Mouse (Mus musculus): ENCODE results near the gene Irx1. TPM values are rescaled to one million over a fixed set of nuclear protein-coding genes. Genes with fewer than 3 reads are reported as not detected.
A peak's percentile ranks its signal among the peaks of the same experiment; 100 is the strongest.

Gene Irx1
- under 1 TPM; 0.30 to 0.42 TPM for total RNA-seq (2021)

- no peak for DNase-seq (ENCODE audit: extremely low spot score in 1 of 2, low spot score in 1 of 2)
Measured at GRCm38 (mm10) chr13:71963356-71964351, at the start of gene Irx1. Irx1 (minus strand) TSS chr13:71963723.

GRCm38 (mm10) chr13:71979932-71980655, 16.6 kb upstream of the Irx1 start:
- DNase-seq (ENCODE audit: extremely low spot score in 1 of 2, low spot score in 1 of 2): no peak

- DNase-seq (ENCODE audit: extremely low spot score in 1 of 2, low spot score in 1 of 2): no peak
Measured at GRCm38 (mm10) chr13:71975753-71976152, 12.2 kb upstream of the Irx1 start.

DNA sequence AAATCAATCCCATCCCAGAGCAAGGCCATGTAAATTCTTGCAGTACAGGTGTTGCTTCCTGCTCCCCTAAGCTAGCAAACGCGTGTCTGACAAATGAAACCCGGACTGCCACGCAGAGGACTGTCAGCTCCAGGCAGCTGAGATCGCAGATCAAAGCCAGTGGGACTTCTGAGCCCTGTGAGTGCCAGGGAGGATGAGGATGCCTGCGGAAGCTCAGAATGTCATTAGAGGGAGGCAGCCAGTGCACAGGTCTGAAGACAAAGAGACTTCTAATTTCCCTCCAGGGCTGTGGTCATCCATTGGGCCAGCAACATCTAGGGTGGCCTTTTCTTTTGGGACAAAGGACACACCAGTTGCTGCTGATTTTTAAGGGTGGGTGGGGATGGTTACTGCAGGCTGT, 4.8 kb upstream of the Irx1 start:
- DNase-seq (ENCODE audit: extremely low spot score in 1 of 2, low spot score in 1 of 2): no peak

DNA sequence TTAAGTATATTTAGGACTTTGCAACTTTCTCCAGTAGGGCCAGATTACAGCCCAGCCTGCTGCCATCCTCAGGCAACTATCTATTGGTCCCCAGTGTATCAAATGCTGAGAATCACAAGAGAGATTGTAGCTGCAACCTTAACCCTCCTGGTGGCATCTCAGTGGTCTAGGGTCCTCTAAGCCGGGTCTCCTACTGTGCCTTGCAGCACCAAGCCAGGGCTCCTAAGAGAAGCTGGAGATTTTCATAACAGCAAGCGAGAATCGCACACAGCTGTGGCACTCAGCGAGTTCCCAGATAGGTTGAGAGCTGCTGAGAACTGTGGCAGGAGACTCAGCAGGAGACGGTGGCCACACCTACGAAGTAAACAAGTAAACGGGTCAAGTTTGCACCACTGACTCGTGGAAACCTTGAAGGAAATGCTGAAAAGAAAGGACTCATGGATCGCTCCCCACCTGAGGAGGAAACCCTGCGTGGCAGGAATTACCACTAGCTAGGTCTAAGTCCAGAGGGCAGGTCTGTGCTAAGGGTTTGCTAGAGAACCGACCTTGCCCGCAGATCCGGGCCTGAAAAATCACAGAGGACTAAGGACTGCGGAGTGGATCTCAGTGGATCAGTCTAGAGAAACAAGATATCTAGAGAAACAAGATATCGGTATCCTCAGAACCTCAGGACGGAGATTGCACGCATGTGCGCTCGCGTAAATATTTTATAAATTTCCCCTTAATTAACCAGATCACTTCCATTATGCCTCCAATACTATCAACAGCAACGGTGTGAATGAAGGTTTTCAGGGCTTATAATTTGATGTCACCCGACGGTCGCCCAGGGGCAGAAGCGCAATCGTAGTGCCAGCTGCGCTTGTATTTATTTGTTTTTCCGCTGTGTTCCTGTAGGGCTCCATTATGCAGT, 4.1 kb upstream of the Irx1 start:
- DNase-seq (ENCODE audit: extremely low spot score in 1 of 2, low spot score in 1 of 2): no peak

GRCm38 (mm10) chr13:71966631-71967030, 3.1 kb upstream of the Irx1 start:
- no peak for DNase-seq (ENCODE audit: extremely low spot score in 1 of 2, low spot score in 1 of 2)

GRCm38 (mm10) chr13:71964366-71964765, 843 bp upstream of the Irx1 start:
- no peak for DNase-seq (ENCODE audit: extremely low spot score in 1 of 2, low spot score in 1 of 2)

DNA sequence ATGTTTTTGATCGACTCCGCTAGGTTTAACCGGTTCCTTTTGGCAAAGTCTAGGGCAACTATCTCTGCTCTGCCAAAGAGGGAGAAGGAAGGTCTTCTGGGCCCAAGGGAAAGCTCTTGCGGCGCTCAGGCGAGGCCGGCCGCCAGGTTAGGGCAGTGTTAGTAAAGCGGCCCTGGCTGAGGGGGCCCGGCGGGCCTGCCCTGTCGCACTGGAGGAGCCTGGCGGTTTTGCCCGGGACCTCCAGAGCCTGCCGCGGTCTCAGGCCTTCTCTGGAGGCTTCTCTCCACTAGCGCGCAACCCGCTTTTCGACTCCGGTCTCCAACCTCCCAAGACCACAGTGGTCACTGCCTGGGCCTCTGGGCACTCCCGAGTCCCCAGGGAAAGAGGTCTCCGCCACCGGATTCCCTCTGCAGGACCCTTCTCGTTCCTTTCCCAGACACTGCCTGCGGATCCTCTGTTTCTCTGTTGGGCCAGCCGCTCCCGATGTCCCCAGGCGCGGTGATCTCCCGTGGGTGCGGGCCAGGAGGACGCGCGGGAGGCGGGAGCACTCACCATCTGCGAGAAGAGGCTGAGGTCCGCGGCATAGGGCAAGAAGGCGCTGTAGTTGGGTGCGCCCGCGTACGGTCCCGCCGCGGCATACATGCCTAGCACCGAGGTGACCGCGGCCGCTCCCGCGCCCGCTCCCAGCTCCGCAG, 715 bp downstream of the Irx1 start:
- no peak for DNase-seq (ENCODE audit: extremely low spot score in 1 of 2, low spot score in 1 of 2)

DNA sequence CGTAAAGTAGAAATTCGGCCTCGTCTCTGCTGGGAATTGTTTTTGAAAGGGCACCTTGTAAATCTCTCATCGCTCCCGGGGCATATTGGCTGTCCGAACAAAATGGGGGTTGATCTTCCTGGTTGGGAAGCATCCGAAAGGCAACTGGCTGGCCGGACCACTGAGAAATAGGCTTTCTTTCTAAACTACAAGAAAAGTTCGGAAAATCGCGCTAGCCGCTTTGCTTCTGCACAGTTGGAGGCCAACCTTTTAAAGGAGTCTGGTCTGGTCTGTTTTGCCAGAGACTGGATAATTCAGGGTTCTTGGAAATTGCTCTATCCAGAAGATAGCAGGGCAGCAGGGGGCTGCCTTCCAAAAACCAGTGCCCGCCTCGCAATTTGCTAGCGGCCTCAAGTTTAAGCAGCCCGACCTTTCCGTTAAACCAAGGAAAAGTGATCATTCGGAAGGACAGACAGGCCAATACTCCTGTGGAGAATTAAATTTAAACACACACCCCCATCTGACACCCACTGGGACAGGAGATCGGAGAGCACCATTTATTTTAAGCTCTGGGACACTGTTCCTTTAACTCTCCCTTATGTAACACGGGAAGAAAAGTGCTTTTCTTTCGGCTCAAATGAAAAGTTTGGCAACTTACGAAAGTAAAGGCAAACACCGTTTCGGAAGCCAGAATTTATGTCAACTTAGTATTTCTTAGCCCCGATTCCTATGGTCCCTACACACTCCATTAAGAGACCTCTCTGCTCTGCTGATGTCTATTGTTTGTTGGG, 1.4 kb downstream of the Irx1 start:
- DNase-seq (ENCODE audit: extremely low spot score in 1 of 2, low spot score in 1 of 2): peak in 1 of 2 experiments; percentile 9

DNA sequence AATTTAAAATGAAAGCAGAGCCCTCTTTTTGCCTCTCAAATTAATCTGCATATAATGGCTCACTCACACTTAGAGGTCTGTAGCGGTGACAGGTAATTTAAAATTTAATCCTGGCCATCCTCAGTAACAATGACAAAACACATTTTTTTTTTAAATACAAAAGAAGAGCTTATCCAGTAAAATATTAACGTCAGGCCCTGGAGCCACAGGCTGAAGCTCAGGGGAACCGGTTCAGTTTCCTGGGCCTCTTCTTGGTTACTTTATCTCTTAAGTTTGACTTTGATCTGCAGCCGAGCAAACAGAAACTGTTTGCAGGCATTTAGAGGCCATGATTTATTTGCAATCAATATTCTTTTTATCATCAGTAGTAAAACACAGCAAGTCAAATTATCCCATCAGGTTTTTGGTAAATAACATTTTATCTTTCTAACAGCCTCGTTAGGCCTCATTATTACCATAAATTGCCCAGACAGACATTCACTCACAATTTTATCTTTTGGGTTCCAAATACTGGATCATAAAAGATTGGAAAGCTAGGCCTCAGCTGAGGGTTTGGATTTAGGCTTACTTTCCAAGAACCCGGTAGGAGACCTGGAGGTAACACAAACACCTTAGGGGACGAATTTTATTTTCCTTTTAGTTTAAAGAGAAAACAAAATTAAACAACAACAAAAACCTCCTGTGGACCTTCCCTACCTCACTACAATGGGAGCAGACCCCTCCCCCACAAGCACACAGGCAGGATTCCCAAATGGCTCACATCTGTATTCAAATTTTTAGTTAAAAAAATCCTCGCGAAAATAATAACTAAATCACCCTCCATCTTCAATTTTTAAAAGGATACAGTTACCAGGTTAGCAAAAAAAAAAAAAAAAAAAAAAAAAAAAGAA, 2.4 kb downstream of the Irx1 start:
- no peak for DNase-seq (ENCODE audit: extremely low spot score in 1 of 2, low spot score in 1 of 2)

GRCm38 (mm10) chr13:71960277-71960672, 3.2 kb downstream of the Irx1 start:
- DNase-seq (ENCODE audit: extremely low spot score in 1 of 2, low spot score in 1 of 2): no peak

DNA sequence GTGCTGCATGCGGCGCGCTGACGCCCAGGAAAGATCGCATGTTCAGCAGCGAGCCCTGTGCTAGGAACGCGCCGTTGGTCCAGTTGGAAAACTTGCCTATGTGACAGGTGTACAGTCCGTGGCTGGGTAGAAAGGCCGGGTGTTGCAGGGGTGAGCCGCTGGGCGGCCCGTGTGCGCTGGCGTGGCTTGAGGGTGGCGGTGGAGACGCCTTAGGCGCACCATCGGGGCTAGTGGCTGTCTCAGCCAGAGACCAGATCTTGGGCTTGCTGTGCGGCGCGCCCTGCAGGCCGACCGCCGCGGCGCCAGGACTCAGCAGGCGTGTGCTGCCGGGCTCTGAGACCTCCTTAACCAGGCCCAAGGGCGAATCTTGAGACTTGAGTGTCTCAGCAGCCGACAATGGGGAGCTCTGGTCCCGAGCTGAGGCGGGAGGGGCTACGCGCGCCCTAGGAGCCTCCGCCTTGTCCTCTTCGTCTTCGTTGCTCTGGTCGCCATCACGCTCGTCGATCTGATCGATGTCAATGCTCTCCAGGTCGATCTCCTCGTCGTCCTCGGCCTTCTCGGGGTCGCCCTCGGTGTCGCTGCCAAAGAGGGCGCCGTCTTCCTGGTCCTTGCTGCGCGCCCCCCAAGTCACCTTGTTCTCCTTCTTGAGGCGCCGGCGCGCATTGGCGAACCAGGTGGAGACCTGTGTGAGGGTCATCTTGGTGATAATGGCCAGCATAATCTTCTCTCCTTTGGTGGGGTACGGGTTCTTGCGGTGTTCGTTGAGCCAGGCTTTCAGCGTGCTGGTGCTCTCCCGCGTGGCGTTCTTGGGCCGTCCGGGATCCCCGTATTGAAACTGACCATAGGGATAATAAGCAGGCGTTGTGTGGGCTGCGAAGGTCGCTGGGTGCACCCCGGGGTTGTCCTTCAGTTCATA, 3.9 kb downstream of the Irx1 start:
- DNase-seq (ENCODE audit: extremely low spot score in 1 of 2, low spot score in 1 of 2): no peak

DNA sequence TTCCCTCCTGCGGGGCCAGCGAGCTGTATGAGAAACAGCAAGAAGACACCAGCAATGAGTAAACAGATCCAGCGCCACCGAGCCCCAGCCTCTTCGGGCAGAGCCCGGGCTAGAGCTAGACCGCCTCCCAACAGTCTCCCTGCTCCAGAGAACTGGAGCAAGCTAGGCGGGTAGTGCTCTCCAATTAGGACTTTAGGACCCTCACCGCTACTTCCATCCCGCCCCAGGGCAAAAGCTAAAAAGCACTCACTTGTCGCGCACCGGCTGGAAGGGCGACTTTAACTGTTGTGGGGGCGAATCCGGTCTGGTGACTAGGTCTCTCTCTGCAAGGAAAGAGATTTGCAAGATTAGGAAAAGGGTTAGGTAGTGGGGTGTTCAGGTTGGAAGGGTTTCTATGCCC, 4.9 kb downstream of the Irx1 start:
- DNase-seq (ENCODE audit: extremely low spot score in 1 of 2, low spot score in 1 of 2): no peak

DNA sequence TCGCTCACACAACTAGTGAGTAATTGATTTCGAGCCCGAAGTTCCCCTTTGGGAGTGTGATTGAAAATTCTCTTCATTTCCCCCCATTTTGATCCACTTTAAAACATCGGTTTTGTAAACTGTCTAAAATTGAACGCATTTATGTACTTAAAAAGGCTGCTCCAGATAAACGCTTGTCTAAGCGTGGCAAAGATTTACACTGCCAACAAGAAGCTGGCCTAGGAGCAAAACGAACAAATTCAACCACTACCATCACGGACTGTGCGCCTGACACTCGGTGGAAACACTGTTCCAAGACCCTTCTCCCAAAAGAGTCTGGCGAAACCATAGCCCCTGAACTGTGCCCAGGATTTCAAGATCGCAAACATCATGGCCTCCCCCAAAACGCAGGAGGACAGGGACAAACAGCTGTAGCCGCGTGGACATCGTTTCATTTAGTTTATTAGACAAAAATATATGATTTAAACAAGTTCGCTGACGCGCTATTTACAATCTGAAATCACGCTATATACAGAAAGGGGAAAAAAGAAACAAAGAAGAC, 5.6 kb downstream of the Irx1 start:
- DNase-seq (ENCODE audit: extremely low spot score in 1 of 2, low spot score in 1 of 2): no peak

DNA sequence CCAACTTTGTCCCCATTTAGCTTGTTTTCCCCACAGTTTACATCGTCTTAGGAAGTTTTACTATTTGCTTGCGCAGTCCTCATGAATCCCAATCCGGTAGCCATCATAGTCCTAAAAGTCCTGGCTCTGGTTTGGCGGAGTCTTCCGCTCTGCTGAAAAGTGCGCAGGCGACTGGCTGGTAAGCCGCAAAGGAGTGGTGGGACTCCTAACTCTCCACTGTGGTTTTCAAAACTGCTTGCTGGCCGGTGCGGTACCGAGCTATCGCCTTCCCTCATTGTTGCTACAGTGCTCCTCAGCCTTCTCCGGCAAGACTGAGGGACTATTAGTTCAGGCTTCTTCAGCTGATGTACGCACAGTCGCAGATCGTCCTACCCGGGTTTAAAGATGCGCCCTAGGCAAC, 6.4 kb downstream of the Irx1 start:
- DNase-seq (ENCODE audit: extremely low spot score in 1 of 2, low spot score in 1 of 2): no peak

- peak in 1 of 2 experiments; percentile 30 for DNase-seq (ENCODE audit: extremely low spot score in 1 of 2, low spot score in 1 of 2)
Measured at GRCm38 (mm10) chr13:71956481-71956880, 7.0 kb downstream of the Irx1 start.

DNA sequence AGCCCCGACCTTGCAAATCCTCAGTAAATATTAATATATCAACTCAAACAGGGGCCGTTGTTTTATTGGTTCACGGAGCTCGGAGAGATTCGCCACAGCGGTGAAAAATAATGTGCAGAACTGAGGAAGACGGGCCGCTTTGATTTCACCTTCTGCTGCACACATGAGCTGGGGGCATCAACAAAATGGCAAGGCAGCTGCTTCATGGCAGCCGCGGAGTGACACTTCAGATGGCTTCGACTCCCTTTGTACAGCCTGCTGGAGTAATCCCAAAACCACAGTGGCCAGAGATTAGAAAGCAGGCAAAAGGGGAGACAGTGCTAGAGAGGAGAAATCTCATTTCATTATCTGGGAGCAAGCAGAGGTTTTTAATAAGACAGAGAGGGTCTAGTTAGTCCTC, 11.6 kb downstream of the Irx1 start:
- no peak for DNase-seq (ENCODE audit: extremely low spot score in 1 of 2, low spot score in 1 of 2)

Data from layer of hippocampus, postnatal 25 days (tissue).